Mouse (Mus musculus): ENCODE measurements around the gene Camkv. TPM values are rescaled to one million over a fixed set of nuclear protein-coding genes. Genes with fewer than 3 reads are reported as not detected.

The Camkv gene
- polyA plus RNA-seq, 1 experiment, result 5.6 TPM

- Histone ChIP-seq H3K9me3 (replicated peaks; ENCODE audit: control insufficient read depth, insufficient read depth, low read length, poor library complexity, severe bottlenecking) (no peaks in the 10 kb centered on the region), H3K36me3 (ENCODE audit: control insufficient read depth, insufficient read depth, low read length, poor library complexity, severe bottlenecking) (no peaks in the 10 kb centered on the region), H3K27ac (ENCODE audit: insufficient read depth, low read length) (no peak overlapping the region), H3K4me3 (ENCODE audit: low read depth, low read length) (no peak overlapping the region), H3K4me1 (ENCODE audit: control insufficient read depth, insufficient read depth, low read length) (no peaks in the 10 kb centered on the region), H3K9ac (ENCODE audit: low read depth, poor library complexity, severe bottlenecking) (no peak overlapping the region), H3K27me3 (ENCODE audit: control insufficient read depth, insufficient read depth, low read length, poor library complexity, severe bottlenecking) (no peaks in the 10 kb centered on the region)
- no peak for TF ChIP-seq CTCF (IDR thresholded peaks at IDR 0.05; ENCODE audit: low read depth, low read length)
These were observed 48.7 kb downstream of the Camkv start for GRCm38 (mm10) chr9:107984052-107984753.

GRCm38 (mm10) chr9:107984754-107985055 is 49.2 kb downstream of the Camkv start:
- TF ChIP-seq POLR2A (IDR thresholded peaks at IDR 0.05; ENCODE audit: insufficient read depth, low read length) (no peak), EP300 (IDR thresholded peaks at IDR 0.05; ENCODE audit: insufficient read depth, low read depth, low read length) (no peak), CTCF (IDR thresholded peaks at IDR 0.05; ENCODE audit: low read depth, low read length) (no peak)
- Histone ChIP-seq H3K9me3 (replicated peaks; ENCODE audit: control insufficient read depth, insufficient read depth, low read length, poor library complexity, severe bottlenecking) (no peaks in the 10 kb centered on the region), H3K4me3 (ENCODE audit: low read depth, low read length) (peak overlapping the region; percentile 71), H3K27ac (ENCODE audit: insufficient read depth, low read length) (no peak overlapping the region), H3K36me3 (ENCODE audit: control insufficient read depth, insufficient read depth, low read length, poor library complexity, severe bottlenecking) (no peaks in the 10 kb centered on the region), H3K4me1 (ENCODE audit: control insufficient read depth, insufficient read depth, low read length) (no peaks in the 10 kb centered on the region), H3K27me3 (ENCODE audit: control insufficient read depth, insufficient read depth, low read length, poor library complexity, severe bottlenecking) (no peaks in the 10 kb centered on the region), H3K9ac (ENCODE audit: low read depth, poor library complexity, severe bottlenecking) (no peak overlapping the region)

- H3K27me3 ChIP-seq (ENCODE audit: control insufficient read depth, insufficient read depth, low read length, poor library complexity, severe bottlenecking), result no peaks in the 10 kb centered on the region
- peak within 1 kb of the TSS; percentile 71 for H3K4me3 ChIP-seq (ENCODE audit: low read depth, low read length)
- H3K9me3 ChIP-seq (replicated peaks; ENCODE audit: control insufficient read depth, insufficient read depth, low read length, poor library complexity, severe bottlenecking), result no peaks in the 10 kb centered on the region
- no peaks in the 10 kb centered on the region for H3K4me1 ChIP-seq (ENCODE audit: control insufficient read depth, insufficient read depth, low read length)
- no peaks in the 10 kb centered on the region for H3K36me3 ChIP-seq (ENCODE audit: control insufficient read depth, insufficient read depth, low read length, poor library complexity, severe bottlenecking)
- TF ChIP-seq CTCF (IDR thresholded peaks at IDR 0.05; ENCODE audit: low read depth, low read length) (no peak), POLR2A (IDR thresholded peaks at IDR 0.05; ENCODE audit: insufficient read depth, low read length) (no peak), EP300 (IDR thresholded peaks at IDR 0.05; ENCODE audit: insufficient read depth, low read depth, low read length) (no peak)
- H3K27ac ChIP-seq (ENCODE audit: insufficient read depth, low read length), result no peak within 1 kb of the TSS
- peak within 1 kb of the TSS; percentile 47 for H3K9ac ChIP-seq (ENCODE audit: low read depth, poor library complexity, severe bottlenecking)
These were observed 50.0 kb downstream of the Camkv start, which contains the start of gene Inka1 for GRCm38 (mm10) chr9:107985131-107986119. Inka1 (minus strand) TSS chr9:107985879.

- Histone ChIP-seq H3K9ac (ENCODE audit: low read depth, poor library complexity, severe bottlenecking) (peak overlapping the region; percentile 47; the same call in 1 of the 2 replicates), H3K27ac (ENCODE audit: insufficient read depth, low read length) (no peak overlapping the region), H3K4me1 (ENCODE audit: control insufficient read depth, insufficient read depth, low read length) (no peaks in the 10 kb centered on the region)
These were observed 50.9 kb downstream of the Camkv start for GRCm38 (mm10) chr9:107986376-107986775.

GRCm38 (mm10) chr9:107987950-107988349 is 52.5 kb downstream of the Camkv start:
- no peak overlapping the region for H3K4me3 ChIP-seq (ENCODE audit: low read depth, low read length)
- no peaks in the 10 kb centered on the region for H3K36me3 ChIP-seq (ENCODE audit: control insufficient read depth, insufficient read depth, low read length, poor library complexity, severe bottlenecking)
- TF ChIP-seq POLR2A (IDR thresholded peaks at IDR 0.05; ENCODE audit: insufficient read depth, low read length) (no peak), CTCF (IDR thresholded peaks at IDR 0.05; ENCODE audit: low read depth, low read length) (no peak), EP300 (IDR thresholded peaks at IDR 0.05; ENCODE audit: insufficient read depth, low read depth, low read length) (no peak)
- no peak overlapping the region for H3K9ac ChIP-seq (ENCODE audit: low read depth, poor library complexity, severe bottlenecking)
- H3K27ac ChIP-seq (ENCODE audit: insufficient read depth, low read length), result no peak overlapping the region
- H3K9me3 ChIP-seq (replicated peaks; ENCODE audit: control insufficient read depth, insufficient read depth, low read length, poor library complexity, severe bottlenecking), result no peaks in the 10 kb centered on the region
- no peaks in the 10 kb centered on the region for H3K4me1 ChIP-seq (ENCODE audit: control insufficient read depth, insufficient read depth, low read length)
- H3K27me3 ChIP-seq (ENCODE audit: control insufficient read depth, insufficient read depth, low read length, poor library complexity, severe bottlenecking), result no peaks in the 10 kb centered on the region

More at GRCm38 (mm10) chr9:107986376-107986775, 50.9 kb downstream of the Camkv start:
- peak overlapping the region; percentile 63 for H3K4me3 ChIP-seq (ENCODE audit: low read depth, low read length)
- TF ChIP-seq EP300 (IDR thresholded peaks at IDR 0.05; ENCODE audit: insufficient read depth, low read depth, low read length) (0 out of 2 replicates have a peak, but pooled peaks have one; percentile 16), POLR2A (IDR thresholded peaks at IDR 0.05; ENCODE audit: insufficient read depth, low read length) (no peak), CTCF (IDR thresholded peaks at IDR 0.05; ENCODE audit: low read depth, low read length) (peak; percentile 96)
- H3K36me3 ChIP-seq (ENCODE audit: control insufficient read depth, insufficient read depth, low read length, poor library complexity, severe bottlenecking), result no peaks in the 10 kb centered on the region
- H3K27me3 ChIP-seq (ENCODE audit: control insufficient read depth, insufficient read depth, low read length, poor library complexity, severe bottlenecking), result no peaks in the 10 kb centered on the region
- no peaks in the 10 kb centered on the region for H3K9me3 ChIP-seq (replicated peaks; ENCODE audit: control insufficient read depth, insufficient read depth, low read length, poor library complexity, severe bottlenecking)

Measured in ES-Bruce4 (cell line).